Mouse (Mus musculus) gastrocnemius, postnatal 36 days (tissue): ENCODE measurements around the gene Srgn. TPM values are rescaled to one million over a fixed set of nuclear protein-coding genes. Genes with fewer than 3 reads are reported as not detected.

Source experiments
- DNase-seq, 2 experiments: peaks; one replicate each; pipeline ENCODE4 v3.0.0; 2022
- intact Hi-C: fragments of 180-260 bp; cut with DNase I; formaldehyde crosslinking; loops from one replicate; pipeline ENCODE4 v1.15.1; 2025
- total RNA-seq, 2 experiments: library from RNA; stranded (reverse); gene quantifications; 2 replicates each; pipeline ENCODE4 v1.2.3; 2021

Gene Srgn
- total RNA-seq, 2 experiments from 2014 or later = 12.2 to 14.1 TPM

GRCm38 (mm10) chr10:62530183-62530582 lies 2.9 kb upstream of the Srgn start:
- intact Hi-C loops = no loop called here
- peak; percentile 37 to 38 for DNase-seq

DNA sequence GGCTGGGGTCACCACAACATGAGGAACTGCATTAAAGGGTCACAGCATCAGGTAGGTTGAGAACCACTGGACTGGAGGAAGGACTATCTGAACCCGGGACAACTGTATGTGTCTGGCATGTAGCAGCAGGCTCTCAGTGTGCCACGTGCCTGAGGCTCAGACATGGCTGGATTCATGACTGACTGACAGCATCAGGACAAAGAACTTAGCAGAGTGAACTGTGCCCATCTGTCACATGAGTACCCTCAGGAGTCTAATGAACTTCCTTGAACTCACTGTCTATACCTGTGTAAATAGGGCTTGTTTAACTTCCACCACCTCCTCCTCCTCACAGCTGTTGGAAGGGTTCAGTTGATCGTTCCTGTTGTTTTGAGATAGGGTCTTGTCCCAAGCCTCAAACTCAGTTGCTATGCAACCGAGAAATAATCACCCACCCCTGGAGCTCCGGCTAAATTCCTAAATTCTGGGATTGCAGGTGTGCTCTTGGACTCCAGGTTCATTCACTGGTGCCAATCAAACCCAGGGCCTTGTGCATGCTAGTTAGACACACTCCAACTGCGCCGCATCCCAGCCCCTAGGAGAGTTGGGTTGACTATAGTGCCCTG lies 4.8 kb downstream of the Srgn start:
- intact Hi-C loops = no loop called here
- no peak for DNase-seq

DNA sequence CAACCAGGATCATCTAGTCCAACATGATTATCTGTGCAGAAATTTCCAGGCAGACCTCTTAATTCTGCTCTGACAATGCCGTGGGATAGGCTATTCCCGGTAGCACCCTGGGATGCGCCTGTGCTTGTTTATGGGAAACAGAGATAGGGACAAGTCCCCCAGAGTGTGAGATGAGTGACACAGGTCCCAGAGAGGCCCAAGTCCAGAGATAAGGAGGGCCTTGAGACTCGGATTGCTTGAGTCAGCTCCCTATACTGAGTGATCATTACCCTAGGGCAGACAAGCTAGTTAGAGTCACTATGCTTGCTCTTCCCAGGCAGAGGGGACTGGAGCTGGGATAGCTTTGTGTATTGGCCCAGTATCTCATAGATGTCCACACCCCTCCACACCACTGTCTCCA lies 5.5 kb downstream of the Srgn start:
- intact Hi-C loops = no loop called here
- no peak for DNase-seq

- intact Hi-C loops = no loop called here
- DNase-seq = no peak
These were observed 6.3 kb downstream of the Srgn start for GRCm38 (mm10) chr10:62520911-62521310.

DNA sequence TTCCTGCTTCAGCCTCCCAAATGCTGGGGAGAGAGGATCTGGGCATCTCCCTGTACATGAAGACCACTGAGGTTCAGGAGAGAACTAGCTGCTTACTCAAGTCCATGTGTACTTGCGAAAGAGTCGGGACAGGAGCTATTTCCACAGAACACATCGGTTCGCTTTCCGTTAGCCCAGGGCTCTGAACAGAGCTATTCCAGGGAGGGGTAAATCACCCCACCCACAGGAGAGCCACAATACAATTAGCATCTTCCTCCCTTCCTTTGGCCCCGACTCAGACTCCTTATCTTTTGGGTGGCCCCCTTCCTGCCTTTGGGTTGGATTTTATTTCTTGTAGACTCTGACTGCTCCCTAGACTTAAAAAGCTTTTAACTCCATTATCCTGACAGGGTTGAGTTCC lies 9.7 kb downstream of the Srgn start:
- intact Hi-C loops = no loop called here
- no peak for DNase-seq

DNA sequence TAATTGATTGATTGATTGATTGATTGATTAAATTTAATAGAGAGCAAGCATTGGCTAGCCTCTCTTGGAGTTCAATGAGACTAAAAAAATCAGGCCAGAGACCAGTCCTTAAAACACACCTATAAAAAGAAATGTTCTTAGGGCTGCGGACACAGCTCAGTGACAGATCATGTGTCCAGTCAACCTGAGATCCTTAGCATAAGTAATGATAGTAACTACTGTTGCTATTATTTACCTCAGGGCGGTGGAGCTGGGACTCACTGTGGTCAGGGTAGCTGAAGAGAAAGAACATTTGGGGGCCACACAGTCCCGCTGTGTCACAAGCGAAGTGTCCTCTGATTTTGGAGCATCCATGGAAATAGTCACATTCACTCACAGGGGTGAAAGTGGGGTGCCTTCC lies 14.4 kb downstream of the Srgn start:
- intact Hi-C loops = no loop called here
- DNase-seq = no peak

GRCm38 (mm10) chr10:62511528-62511927 lies 15.7 kb downstream of the Srgn start:
- no peak for DNase-seq
- intact Hi-C loops = no loop called here

DNA sequence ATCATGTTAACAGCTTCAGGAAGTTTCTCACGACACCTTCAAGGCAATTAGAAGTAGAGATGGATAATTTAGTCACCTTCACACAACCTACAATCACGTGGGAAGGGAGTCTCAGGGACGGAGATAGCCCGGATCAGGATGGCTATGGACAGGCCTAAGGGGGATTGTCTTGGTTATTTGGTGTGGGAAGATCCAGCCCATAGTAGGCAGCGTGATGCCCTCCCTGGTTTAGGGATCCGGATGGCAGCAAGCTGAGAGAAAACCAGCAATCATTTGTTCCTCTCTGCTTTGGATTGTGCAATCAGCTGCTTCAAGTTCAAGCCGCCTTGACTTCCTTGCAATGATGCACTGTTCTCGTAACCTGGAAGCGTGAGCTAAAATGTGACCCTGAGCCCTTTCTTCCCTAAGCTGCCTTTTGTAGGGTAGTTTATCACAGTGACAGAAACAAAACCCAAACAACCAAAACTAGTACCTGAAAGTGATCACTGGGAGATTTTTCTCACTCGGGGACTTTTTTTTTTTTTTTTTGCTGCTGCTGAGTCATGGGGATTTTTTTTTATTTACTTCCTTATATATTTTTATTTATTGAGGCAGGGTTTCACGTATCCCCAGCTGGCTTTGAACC lies 18.1 kb downstream of the Srgn start:
- intact Hi-C loops = no loop called here
- no peak for DNase-seq

- DNase-seq = peak; percentile 33 to 44
- intact Hi-C loops = no loop called here
These were observed 18.8 kb downstream of the Srgn start for GRCm38 (mm10) chr10:62508459-62508858.

DNA sequence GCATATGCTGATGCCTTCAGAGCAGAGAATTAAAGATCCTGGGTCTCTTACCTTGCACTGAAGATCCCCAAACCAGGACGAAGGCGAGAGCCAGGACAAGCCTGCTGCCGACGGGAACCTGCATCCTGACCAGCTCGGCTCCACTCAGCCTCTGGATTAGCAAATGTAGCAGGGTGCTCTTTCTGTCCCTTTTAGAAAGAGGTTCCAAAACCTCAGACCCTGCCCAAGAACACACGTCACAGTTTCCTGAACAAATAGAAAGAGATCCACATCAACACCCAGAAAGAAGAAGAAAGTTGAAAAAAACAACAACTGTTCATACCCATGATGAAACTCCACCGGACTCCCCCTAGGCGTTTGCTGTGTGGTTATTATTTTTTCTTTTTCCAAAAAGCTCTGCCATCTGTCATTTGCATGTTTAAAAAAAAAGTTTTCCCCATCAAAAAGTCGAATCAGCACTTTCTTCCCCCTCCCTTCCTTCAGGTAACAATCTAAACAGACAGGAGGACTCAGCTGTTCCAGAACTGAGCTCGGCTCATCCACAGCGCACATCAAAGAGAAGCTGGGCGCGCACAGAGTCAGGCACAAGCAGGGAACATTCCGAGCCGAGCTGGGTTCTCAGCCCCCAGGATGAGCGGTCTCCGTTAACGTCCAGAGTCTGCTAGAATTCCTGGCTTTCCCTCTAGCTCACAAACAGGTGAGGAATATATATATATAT lies 19.5 kb downstream of the Srgn start:
- intact Hi-C loops = no loop called here
- DNase-seq = peak in 1 of 2 experiments; percentile 57

- intact Hi-C loops = no loop called here
- DNase-seq = no peak
These were observed 20.2 kb downstream of the Srgn start for GRCm38 (mm10) chr10:62507071-62507470.

GRCm38 (mm10) chr10:62506019-62506556 lies 21.2 kb downstream of the Srgn start:
- intact Hi-C loops = no loop called here

DNA sequence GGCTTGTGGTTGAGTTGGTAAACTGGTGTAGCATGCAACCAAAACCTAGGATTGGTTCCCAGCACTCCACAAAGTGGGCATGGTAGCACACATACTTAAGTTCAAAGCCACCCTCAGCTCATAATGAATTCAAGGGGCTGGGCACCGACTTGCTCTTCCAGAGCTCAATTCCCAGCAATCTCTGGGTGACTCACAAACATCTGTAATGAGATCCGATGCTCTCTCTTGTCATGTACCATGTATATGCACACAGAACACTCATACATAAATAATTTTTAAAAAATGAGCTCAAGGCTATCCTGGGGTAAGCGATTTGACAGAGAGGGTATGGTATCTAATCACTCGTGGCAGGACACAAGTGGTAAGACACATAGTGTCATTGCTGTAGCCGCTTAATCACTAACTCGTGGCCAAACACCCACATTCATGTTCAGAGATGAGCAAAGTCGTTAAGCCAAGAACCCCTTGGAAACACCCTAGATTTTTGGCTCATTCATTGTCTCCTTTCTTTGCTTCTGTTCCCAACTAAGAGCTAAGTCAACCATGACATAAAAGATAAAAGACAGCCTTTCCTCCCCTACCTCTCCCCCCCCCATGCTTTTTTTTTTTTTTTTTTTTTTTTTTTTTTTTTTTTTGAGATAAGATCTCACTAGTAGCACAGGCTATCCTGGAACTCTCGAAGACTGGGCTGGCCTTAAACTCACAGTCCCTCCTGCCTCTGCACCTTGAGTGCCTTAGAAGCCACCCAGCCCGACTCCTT lies 21.8 kb downstream of the Srgn start:
- no peak for DNase-seq
- intact Hi-C loops = no loop called here

More at GRCm38 (mm10) chr10:62506019-62506556, 21.2 kb downstream of the Srgn start:
- no peak for DNase-seq

DNA sequence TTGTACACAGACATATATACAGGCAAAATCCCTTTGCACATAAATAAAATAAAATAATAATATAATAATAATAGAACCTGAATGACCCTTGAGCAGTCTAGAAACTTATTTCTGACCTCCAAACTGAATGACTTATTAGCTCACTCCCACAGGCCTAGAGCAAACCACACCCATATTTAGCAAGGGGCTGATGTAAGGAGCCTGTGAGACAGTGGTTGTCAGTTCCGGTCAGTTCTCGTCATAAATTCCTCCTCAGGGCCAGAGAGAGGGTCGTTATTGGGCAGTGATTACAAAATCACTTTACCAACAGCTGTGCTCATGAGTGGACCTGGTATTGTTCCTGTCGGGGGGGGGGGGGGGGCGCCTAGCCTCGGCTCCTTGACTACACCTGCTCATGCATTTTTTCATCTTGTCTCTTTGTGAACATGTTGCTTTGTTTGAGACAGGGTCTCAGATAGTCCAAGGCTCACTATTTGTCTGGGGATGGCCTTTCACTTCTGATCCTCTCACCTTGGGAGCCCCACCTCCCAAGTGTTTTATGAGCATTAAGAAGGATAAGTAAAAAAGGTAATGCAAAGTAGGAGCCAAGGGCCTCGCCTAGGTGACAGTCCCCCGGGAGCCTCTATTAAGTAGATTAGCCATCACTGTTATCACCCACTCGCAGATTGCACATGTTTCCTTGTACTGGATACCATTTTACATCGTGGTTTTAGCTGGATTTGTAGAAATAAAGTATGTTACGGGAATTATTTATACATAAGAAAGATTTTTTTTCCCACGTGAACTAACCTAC lies 23.2 kb downstream of the Srgn start:
- no peak for DNase-seq
- intact Hi-C loops = loop anchor here (1.0 kb wide), 1 partner anchor 45 kb away; no protein-coding TSS in a partner anchor

DNA sequence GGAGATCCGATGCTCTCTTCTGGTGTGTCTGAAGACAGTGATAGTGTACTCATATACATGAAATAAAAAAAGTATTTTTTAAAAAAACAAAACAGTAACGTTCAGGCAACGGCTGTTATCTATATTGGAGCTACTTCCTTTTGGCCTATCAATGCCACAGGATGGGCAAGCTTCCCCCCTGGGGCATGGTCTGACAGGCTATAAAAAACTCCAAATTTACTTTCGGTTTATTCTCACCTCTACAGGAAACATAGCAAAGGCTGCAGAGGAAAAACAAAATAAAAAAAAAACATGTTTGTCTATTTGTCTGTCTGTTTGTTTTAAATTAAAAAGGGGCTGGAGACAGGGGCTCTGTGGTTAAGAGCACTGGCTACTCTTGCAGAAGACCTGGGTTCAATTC lies 23.9 kb downstream of the Srgn start:
- intact Hi-C loops = loop anchor here (1.0 kb wide), 1 partner anchor 46 kb away; no protein-coding TSS in a partner anchor
- no peak for DNase-seq

DNA sequence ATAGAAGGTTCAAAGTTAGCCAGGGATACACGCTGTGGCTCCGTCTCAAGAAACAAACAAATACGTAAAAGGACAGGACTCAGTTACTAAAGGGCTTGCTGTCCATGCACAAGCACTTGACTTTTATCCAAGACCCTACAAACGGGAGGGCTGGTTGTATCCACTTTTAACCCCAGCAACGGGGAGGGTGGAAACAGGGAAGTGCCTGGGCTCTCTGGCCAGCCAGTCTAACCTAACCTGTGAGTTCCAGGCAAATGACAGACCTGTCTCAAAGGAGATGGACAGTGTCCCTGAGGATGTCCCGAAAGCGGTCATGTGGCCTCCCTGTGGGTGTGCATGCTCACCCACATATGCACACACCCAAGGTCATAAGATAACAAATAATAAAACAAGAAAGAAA lies 25.3 kb downstream of the Srgn start:
- no peak for DNase-seq
- intact Hi-C loops = no loop called here

DNA sequence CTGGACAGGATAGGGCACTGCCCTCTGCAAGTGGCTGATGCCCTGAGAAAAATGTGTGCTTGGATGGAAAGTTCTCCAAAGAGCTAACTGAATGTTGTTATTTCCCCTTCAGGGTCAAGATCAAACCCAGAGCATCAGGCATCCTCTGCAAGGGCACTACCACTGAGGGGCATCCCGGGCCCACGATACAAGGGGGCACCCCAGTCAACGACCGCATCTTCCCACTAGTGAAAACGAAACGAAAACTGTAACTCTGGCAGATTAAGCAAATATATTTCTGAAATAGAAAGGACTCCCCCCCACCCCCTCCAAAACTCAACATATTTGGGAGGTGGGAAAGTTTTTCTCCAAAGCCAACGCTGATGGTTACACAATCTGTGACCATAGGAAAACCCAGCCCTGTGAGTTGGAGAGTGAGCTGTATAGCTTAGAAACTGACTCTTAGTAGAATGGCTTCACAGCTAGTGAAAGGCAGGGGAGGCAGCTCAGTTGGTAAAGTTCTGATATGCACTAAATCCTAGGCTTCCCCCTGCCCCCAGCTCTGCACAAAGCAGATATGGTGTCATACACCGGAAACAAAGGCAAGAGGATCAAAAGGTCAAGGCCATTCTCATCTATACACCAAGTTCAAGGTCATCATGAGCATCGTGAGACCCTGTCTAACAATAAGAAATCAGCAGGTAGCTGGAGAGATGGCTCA lies 26.2 kb downstream of the Srgn start:
- DNase-seq = no peak
- intact Hi-C loops = no loop called here

DNA sequence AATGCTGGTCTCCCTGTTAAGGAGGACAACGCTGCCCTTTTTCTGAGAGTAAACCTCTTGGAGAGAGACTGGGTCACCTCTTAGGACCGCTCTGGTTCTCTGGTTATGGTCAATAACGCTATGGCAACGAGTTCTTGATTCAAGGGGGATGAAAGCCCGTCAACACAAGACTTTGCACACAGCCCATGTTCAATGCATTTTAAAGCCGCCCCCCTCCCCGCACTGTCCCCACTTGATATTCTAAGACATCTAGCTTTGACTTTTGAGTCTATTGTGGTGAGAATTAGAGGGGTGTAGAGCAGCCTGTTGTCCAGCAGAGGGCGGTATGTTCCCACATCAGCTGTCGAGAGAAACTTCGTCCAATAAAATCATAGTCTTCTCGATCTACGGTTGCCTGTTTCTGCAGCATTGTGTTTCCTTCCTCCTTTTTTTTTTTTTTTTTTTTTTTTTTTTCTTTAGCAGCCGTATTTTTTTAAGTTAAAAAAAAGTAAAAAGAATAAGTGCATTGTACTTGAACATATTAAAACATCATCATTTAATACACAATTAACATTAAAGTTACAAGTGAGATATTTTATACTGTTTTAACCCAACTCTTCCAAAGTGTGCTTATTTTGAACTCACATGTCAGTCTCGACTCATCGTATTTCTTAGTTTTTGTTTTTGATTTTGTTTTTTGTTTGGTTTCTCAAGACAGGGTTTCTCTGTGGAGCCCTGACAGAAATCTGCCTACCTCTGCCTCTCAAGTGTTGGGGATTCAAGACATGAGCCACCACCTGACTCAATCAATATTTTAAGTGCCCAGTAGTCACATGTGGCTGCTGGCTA lies 26.9 kb downstream of the Srgn start:
- peak; percentile 44 to 62 for DNase-seq
- intact Hi-C loops = no loop called here
